Mouse (Mus musculus) lung, postnatal 0 days (tissue): Measurements from ENCODE around the gene Pkmyt1. TPM values are rescaled to one million over a fixed set of nuclear protein-coding genes. Genes with fewer than 3 reads are reported as not detected.

ENCODE experiments used
- ATAC-seq: fragments of 200-750 bp; cut with Nextera tagmentation; 2 replicates; pipeline ENCODE4 v1.8.0; 2017; ENCODE audit warnings: moderate library complexity
- DNase-seq: peaks from one replicate; pipeline ENCODE4 v3.0.0-alpha.2; 2016; ENCODE audit warnings: low spot score
- H3K27ac ChIP-seq: fragments of 300-500 bp; sonication (generic); 2 replicates; pipeline ENCODE4 v1.5.1; 2014; ENCODE audit warnings: antibody characterized with exemption, mild to moderate bottlenecking, low read length, mixed read lengths
- H3K27me3 ChIP-seq: fragments of 300-500 bp; sonication (generic); replicated peaks from 2 replicates; pipeline ENCODE4 v1.6.1; 2014; ENCODE audit warnings: low read length, mixed read lengths; ENCODE audit not compliant: insufficient read depth
- H3K36me3 ChIP-seq: fragments of 300-500 bp; sonication (generic); 2 replicates; pipeline ENCODE4 v1.6.1; 2014; ENCODE audit warnings: low read length, mixed read lengths; ENCODE audit not compliant: insufficient read depth
- H3K4me1 ChIP-seq: fragments of 300-500 bp; sonication (generic); 2 replicates; pipeline ENCODE4 v1.6.1; 2014; ENCODE audit warnings: antibody characterized with exemption, low read depth, low read length, mixed read lengths; ENCODE audit not compliant: insufficient read depth
- H3K4me2 ChIP-seq: fragments of 300-500 bp; sonication (generic); replicated peaks from 2 replicates; pipeline ENCODE4 v1.6.1; 2014; ENCODE audit warnings: low read depth, mild to moderate bottlenecking, low read length, moderate library complexity, mixed read lengths
- H3K4me3 ChIP-seq: fragments of 300-500 bp; sonication (generic); 2 replicates; pipeline ENCODE4 v1.5.1; 2014; ENCODE audit warnings: low read depth, low read length
- H3K9ac ChIP-seq: fragments of 300-500 bp; sonication (generic); replicated peaks from 2 replicates; pipeline ENCODE4 v1.6.1; 2014; ENCODE audit warnings: low read depth, mild to moderate bottlenecking
- H3K9me3 ChIP-seq: fragments of 300-500 bp; sonication (generic); 2 replicates; pipeline ENCODE4 v1.6.1; 2016; ENCODE audit warnings: low read length, mixed read lengths
- CTCF ChIP-seq: IDR thresholded peaks from 2 replicates; pipeline ENCODE4 v1.5.1; 2016; ENCODE audit warnings: antibody characterized with exemption, mild to moderate bottlenecking
- EP300 ChIP-seq: IDR thresholded peaks from 2 replicates; pipeline ENCODE4 v1.6.1; 2016; ENCODE audit warnings: antibody characterized with exemption, mild to moderate bottlenecking, control low read depth
- WGBS: fragments of 180-500 bp; shearing (Covaris S2); extraction: QIAGEN DNeasy Blood & Tissue Kit; methylation state at CpG from one replicate; pipeline ENCODE4 v1.1.7; 2014; 5-methylcytosine and 5-hydroxymethylcytosine counted together
- polyA plus RNA-seq: library from polyadenylated mRNA; unstranded; fragments of >200 nt; fragmentation: Nextera tagmentation; extraction: Ambion mirVana; gene quantifications from 2 replicates; pipeline ENCODE4 v1.2.1, GENCODE M21; 2015

The Pkmyt1 gene
- polyA plus RNA-seq, 1 experiment from 2014 or later: 10.4 TPM

DNA sequence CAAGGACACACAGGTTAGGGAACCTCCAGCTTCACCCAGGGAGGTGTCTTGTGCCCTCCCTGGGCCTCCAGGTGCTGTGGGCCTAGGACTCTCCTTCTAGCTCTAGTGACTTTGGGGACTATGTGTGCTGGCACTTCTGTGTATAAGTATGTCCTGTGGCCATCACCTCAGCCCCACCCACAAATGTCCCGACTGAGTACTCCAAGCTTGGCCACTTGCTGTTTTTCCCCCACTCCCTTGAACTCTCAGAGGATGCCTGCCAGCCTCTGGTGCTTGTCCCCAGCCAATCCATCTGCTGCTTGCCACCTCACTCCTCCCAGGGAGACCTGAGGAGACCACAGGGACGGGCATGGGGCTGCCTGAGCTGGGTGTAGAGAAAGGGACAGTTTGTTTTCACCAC lies 52.3 kb downstream of the Pkmyt1 start:
- Histone ChIP-seq H3K9ac (no peak overlapping the region), H3K27ac (peak overlapping the region; percentile 47; the same call in 1 of the 2 replicates), H3K27me3 (no peaks in the 10 kb centered on the region), H3K4me2 (no peak overlapping the region), H3K4me1 (no peaks in the 10 kb centered on the region), H3K4me3 (no peak overlapping the region), H3K36me3 (no peaks in the 10 kb centered on the region), H3K9me3 (no peaks in the 10 kb centered on the region)
- ATAC-seq (peak; percentile 81), DNase-seq (peak; percentile 72)
- peak; percentile 65 for TF ChIP-seq EP300
- TF ChIP-seq CTCF: no peak
- WGBS: 34% methylated on average over 2 of the region's 2 CpGs

DNA sequence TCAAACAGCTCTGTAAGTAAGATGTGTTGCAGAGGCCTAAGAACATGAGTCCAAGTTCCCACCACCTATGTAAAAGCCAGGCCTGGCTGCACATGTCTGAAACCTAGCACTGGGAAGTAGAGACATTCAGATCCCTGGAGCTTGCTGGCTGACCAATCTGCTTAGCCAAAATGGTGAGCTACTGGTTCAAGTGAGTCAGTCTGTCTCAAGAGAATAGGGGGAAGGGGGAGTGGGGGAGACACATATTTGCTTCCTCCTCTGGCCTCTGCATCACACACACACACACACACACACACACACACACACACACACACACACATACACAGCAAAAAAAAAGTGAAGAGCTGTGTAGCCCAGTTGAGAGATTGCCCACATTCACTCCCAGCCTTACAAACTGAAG lies 57.2 kb downstream of the Pkmyt1 start:
- Histone ChIP-seq H3K36me3 (no peaks in the 10 kb centered on the region), H3K9ac (no peak overlapping the region), H3K4me2 (no peak overlapping the region), H3K27me3 (no peaks in the 10 kb centered on the region), H3K27ac (no peak overlapping the region), H3K4me3 (no peak overlapping the region), H3K9me3 (no peaks in the 10 kb centered on the region), H3K4me1 (no peaks in the 10 kb centered on the region)
- DNase-seq (no peak), ATAC-seq (no peak)
- no peak for TF ChIP-seq CTCF
- no peak for TF ChIP-seq EP300

DNA sequence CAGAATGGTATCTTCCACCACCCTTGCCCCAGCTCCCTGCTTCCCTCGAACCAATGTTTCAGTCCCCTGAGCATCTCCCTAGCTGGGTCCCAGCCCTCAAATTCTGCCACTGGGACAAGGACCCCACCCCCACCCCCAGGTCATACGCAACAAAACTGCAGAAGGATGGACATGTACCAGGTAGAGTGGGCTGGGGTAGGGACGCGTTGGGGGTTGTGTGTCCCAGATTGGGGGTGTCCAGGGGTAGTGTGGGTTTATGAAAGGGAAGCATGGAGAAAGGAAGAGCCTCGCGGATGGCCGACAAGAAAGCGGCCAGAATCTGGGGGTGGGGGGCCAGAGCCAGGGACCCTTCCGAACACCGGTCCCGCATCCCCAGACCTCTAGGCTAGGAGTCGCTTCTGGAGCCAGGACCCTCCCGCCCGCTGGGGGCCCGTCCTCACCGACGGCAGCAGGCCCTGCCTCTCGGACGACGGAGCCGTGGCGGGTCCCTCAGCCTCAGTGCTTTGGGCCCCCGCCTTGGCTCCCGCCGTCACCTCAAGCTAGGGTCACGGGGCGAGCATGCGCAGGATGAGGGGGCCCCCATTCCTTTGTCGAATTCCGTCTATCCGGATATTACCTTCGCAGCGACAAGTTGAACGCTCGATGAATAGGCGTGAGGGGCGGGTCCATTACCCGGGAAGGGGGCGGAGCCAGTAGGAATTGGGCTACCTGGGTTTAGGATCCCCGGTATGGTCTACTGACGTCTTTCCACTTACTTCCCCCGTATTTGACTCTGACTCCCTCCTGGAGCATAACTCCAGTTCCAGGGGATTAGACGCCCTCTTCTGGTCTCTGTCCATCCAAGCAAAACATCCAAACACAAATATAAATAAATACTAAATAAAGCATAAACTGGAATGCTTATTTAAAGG lies 59.7 kb downstream of the Pkmyt1 start, which contains the start of gene Flywch2:
Gene Flywch2 (minus strand): TSS at position 521 of the 911 bp plus-strand sequence.
- 2% methylated on average over 41 of the region's 43 CpGs for WGBS
- Histone ChIP-seq H3K9ac (peak within 1 kb of the TSS; percentile 48; the same call in 1 of the 2 replicates), H3K4me3 (peak within 1 kb of the TSS; percentile 48), H3K9me3 (no peaks in the 10 kb centered on the region), H3K4me2 (peak within 1 kb of the TSS; percentile 92), H3K27me3 (no peaks in the 10 kb centered on the region), H3K36me3 (no peaks in the 10 kb centered on the region), H3K27ac (no peak within 1 kb of the TSS), H3K4me1 (peaks cover 7% of the 10 kb centered on the region; the same call in 1 of the 2 replicates)
- DNase-seq: peak; percentile 82
- peak; percentile 78 for ATAC-seq
- TF ChIP-seq EP300 (no peak), CTCF (peak; percentile 37)

Other genes with a start within 250 kb of the Pkmyt1 start
- not detected in 2 replicates for gene Vmn2r117, start 246.6 kb upstream of the Pkmyt1 start, polyA plus RNA-seq
- 10.5 and 11.5 TPM in 2 replicates for gene Zfp213, start 162.1 kb upstream of the Pkmyt1 start, polyA plus RNA-seq
- gene Zfp13, start 126.8 kb upstream of the Pkmyt1 start, polyA plus RNA-seq: 5.0 and 5.5 TPM in 2 replicates
- not detected in 2 replicates for gene Zscan10, start 125.5 kb upstream of the Pkmyt1 start, polyA plus RNA-seq
- 0.29 and 0.36 TPM in 2 replicates for gene Mmp25, start 81.1 kb upstream of the Pkmyt1 start, polyA plus RNA-seq
- 7.1 and 8.7 TPM in 2 replicates for gene Bicdl2, start 65.8 kb upstream of the Pkmyt1 start, polyA plus RNA-seq
- gene Hcfc1r1, start 52.7 kb upstream of the Pkmyt1 start, polyA plus RNA-seq: 104 and 107 TPM in 2 replicates
- gene Thoc6, start 52.5 kb upstream of the Pkmyt1 start, polyA plus RNA-seq: 18.1 and 18.6 TPM in 2 replicates
- gene Tnfrsf12a, start 48.9 kb upstream of the Pkmyt1 start, polyA plus RNA-seq: 50.4 and 53.8 TPM in 2 replicates
- 5.9 and 6.3 TPM in 2 replicates for gene Cldn6, start 47.1 kb upstream of the Pkmyt1 start, polyA plus RNA-seq
- gene Cldn9, start 42.3 kb upstream of the Pkmyt1 start, polyA plus RNA-seq: 0.44 and 0.76 TPM in 2 replicates
- gene 1520401A03Rik, start 3.6 kb upstream of the Pkmyt1 start, polyA plus RNA-seq: 0.20 TPM in 1 of 2 replicates, not detected in the other
- gene Paqr4, start 14.5 kb downstream of the Pkmyt1 start, polyA plus RNA-seq: 45.2 and 47.7 TPM in 2 replicates
- gene Kremen2, start 19.5 kb downstream of the Pkmyt1 start, polyA plus RNA-seq: 0.41 and 0.52 TPM in 2 replicates
- gene Flywch1, start 45.3 kb downstream of the Pkmyt1 start, polyA plus RNA-seq: 43.1 and 43.5 TPM in 2 replicates
- gene Flywch2, start 59.7 kb downstream of the Pkmyt1 start, polyA plus RNA-seq: 14.7 and 18.6 TPM in 2 replicates
- 284 and 354 TPM in 2 replicates for gene Srrm2, start 64.2 kb downstream of the Pkmyt1 start, polyA plus RNA-seq
- gene Elob, start 102.8 kb downstream of the Pkmyt1 start, polyA plus RNA-seq: 803 and 893 TPM in 2 replicates
- gene Prss33, start 109.7 kb downstream of the Pkmyt1 start, polyA plus RNA-seq: not detected in 2 replicates
- not detected in 2 replicates for gene Prss32, start 117.5 kb downstream of the Pkmyt1 start, polyA plus RNA-seq
- gene Prss41, start 117.8 kb downstream of the Pkmyt1 start, polyA plus RNA-seq: 0.40 and 0.63 TPM in 2 replicates
- gene Prss21, start 141.7 kb downstream of the Pkmyt1 start, polyA plus RNA-seq: not detected in 2 replicates
- 0.25 TPM in 1 of 2 replicates, not detected in the other for gene Dcpp1, start 154.5 kb downstream of the Pkmyt1 start, polyA plus RNA-seq
- not detected in 2 replicates for gene Dcpp2, start 154.5 kb downstream of the Pkmyt1 start, polyA plus RNA-seq
- 0.35 and 0.64 TPM in 2 replicates for gene Dcpp3, start 191.1 kb downstream of the Pkmyt1 start, polyA plus RNA-seq
- not detected in 2 replicates for gene Sbp, start 215.3 kb downstream of the Pkmyt1 start, polyA plus RNA-seq
- not detected in 2 replicates for gene Sbpl, start 228.9 kb downstream of the Pkmyt1 start, polyA plus RNA-seq